Mouse (Mus musculus): Measurements from ENCODE around the gene Ptprt.

DNA sequence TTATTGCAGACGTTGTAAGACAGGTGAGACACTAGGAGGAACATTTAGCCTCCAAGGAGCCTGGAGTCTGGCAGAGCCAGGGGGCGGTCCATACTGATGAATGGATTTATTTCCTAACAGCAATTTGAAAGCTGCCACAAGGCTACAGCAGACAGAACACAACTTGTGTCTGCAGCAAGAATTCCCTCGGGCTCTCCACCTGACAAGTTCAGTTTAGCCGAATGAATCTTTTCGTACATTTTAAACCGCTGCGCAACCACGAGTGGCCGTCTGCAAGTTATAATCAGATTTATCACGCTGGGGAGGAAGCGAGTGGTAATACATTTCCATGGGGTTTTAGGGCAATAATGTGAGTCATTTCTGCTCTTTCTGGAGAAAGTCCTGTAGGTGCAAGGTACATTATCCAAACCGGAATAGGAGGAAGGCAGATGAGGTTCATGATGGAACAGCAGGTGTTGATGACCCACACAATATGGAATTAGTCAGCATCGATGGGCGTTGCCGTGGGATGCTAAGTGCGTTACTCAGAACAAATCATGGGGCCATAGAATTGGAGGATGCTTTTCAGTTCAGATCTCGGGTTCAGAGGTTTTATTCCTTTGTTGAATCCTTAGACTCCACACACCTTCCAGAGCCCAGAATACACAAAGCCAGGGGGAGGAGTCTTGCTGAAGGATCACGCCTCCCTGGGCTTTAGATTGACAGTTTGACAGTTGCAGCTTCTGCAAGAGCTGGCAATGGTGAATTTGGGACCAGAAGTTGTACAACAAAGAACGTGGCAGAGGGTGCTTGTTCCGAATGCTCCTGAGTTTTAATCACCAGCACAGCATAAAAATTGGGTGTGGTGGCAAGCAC lies 478.1 kb downstream of the Ptprt start:
- TF ChIP-seq CTCF (IDR thresholded peaks at IDR 0.05) (no peak), EP300 (IDR thresholded peaks at IDR 0.05; ENCODE audit: insufficient read depth, low read depth, low read length) (no peak)

Data from heart, adult 2 months (tissue).